Mouse (Mus musculus): Measurements from ENCODE around the gene Traip. TPM values are rescaled to one million over a fixed set of nuclear protein-coding genes. Genes with fewer than 3 reads are reported as not detected.

The Traip gene
- polyA plus RNA-seq, 1 experiment from 2014 or later: 21.7 TPM

GRCm38 (mm10) chr9:107961351-107961762 lies 11.4 kb downstream of the Traip start:
- H3K27ac ChIP-seq: peak overlapping the region; percentile 74
- no peaks in the 10 kb centered on the region for H3K27me3 ChIP-seq
- peak; percentile 68; the same call in 1 of the 2 replicates for ATAC-seq
- no peaks in the 10 kb centered on the region for H3K9me3 ChIP-seq (replicated peaks)
- no peak overlapping the region for H3K4me3 ChIP-seq
- H3K4me2 ChIP-seq: peak overlapping the region; percentile 10; the same call in 1 of the 2 replicates
- peaks cover 79% of the 10 kb centered on the region for H3K36me3 ChIP-seq (ENCODE audit: poor library complexity, severe bottlenecking)
- 0 out of 2 replicates have a peak overlapping the region, but pooled peaks have one; percentile 21 for H3K9ac ChIP-seq
- 74% methylated on average over 10 of the region's 10 CpGs for WGBS
- peaks cover 11% of the 10 kb centered on the region for H3K4me1 ChIP-seq

GRCm38 (mm10) chr9:107961881-107962280 lies 11.9 kb downstream of the Traip start:
- Histone ChIP-seq H3K9ac (peak overlapping the region; percentile 14; the same call in 1 of the 2 replicates), H3K4me2 (no peak overlapping the region), H3K27ac (peak overlapping the region; percentile 74)

DNA sequence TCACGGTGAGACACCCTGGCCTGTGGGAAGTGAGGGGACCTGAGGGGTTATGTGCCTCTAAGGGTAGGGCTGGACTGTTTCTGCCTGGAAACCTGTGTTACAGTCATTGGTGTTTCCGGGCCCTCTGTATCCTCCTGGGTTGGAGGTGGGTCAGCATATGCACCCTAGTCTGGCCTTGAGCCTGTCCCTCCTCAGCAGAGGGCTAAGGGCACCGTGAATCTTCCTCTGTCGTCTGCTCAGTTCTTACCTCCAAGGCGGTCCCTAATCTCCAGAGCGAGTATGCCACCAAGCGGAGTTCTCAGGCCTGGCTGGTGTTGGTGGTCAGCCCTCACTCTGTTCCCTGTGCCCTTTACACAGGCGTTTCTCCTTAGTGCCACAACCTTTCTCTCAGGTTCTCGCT lies 13.0 kb downstream of the Traip start:
- no peak overlapping the region for H3K4me3 ChIP-seq
- no peak overlapping the region for H3K9ac ChIP-seq
- no peak overlapping the region for H3K4me2 ChIP-seq
- 95% methylated on average over 9 of the region's 9 CpGs for WGBS
- H3K4me1 ChIP-seq: peaks cover 11% of the 10 kb centered on the region
- no peak for ATAC-seq
- peaks cover 64% of the 10 kb centered on the region for H3K36me3 ChIP-seq (ENCODE audit: poor library complexity, severe bottlenecking)
- no peaks in the 10 kb centered on the region for H3K27me3 ChIP-seq
- H3K9me3 ChIP-seq (replicated peaks): no peaks in the 10 kb centered on the region
- no peak overlapping the region for H3K27ac ChIP-seq

More at GRCm38 (mm10) chr9:107961881-107962280, 11.9 kb downstream of the Traip start:
- H3K36me3 ChIP-seq (ENCODE audit: poor library complexity, severe bottlenecking): peaks cover 74% of the 10 kb centered on the region
- 39% methylated on average over 5 of the region's 5 CpGs for WGBS
- peaks cover 11% of the 10 kb centered on the region for H3K4me1 ChIP-seq
- ATAC-seq: peak; percentile 52
- H3K4me3 ChIP-seq: no peak overlapping the region
- no peaks in the 10 kb centered on the region for H3K27me3 ChIP-seq
- H3K9me3 ChIP-seq (replicated peaks): no peaks in the 10 kb centered on the region

DNA sequence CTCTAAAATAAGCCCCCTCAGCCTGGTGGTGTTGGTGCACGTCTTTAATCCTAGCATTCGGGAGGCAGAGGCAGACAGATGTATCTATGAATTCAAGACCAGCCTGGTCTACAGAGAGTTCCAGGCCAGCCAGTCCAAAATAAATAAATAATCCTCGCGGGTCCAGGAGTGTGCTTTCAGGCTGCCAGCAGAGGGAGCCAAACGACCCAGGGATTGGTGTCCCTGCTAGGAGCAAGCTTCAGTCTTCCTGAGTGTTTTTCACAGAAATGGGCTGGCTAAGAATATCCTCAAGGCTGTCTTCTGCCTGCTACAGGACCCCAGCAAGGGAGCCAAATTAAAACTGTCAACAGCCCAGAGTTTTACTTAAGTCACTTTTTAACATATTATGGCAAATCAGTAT lies 13.8 kb downstream of the Traip start:
- no peak overlapping the region for H3K4me2 ChIP-seq
- H3K4me3 ChIP-seq: no peak overlapping the region
- peak; percentile 38; the same call in 1 of the 2 replicates for ATAC-seq
- H3K4me1 ChIP-seq: peaks cover 11% of the 10 kb centered on the region
- WGBS: 29% methylated on average over 5 of the region's 5 CpGs
- H3K27ac ChIP-seq: no peak overlapping the region
- H3K36me3 ChIP-seq (ENCODE audit: poor library complexity, severe bottlenecking): peaks cover 67% of the 10 kb centered on the region
- H3K9me3 ChIP-seq (replicated peaks): no peaks in the 10 kb centered on the region
- H3K9ac ChIP-seq: no peak overlapping the region
- no peaks in the 10 kb centered on the region for H3K27me3 ChIP-seq

DNA sequence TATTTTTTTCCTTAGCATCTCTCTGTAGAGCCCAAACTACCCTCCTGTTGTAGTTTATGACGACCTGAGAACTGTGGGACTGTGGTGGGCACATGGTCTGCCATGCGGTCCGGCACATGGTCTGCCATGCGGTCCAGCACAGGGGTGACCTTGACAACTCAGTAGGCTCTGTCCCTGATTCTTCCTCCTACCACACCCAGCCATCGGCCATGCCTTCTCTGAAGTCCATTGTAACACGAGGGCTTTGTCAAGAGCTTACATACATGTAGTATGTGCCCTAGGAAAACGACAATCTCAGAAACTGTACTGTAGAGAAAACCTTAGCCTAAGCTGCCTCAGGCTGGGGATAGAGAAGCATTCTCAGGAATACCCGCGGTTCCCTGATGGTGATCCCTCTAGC lies 14.7 kb downstream of the Traip start:
- no peak for ATAC-seq
- WGBS: 93% methylated on average over 9 of the region's 9 CpGs
- Histone ChIP-seq H3K4me1 (peaks cover 11% of the 10 kb centered on the region), H3K27me3 (no peaks in the 10 kb centered on the region), H3K4me2 (no peak overlapping the region), H3K27ac (no peak overlapping the region), H3K9me3 (replicated peaks) (no peaks in the 10 kb centered on the region), H3K36me3 (ENCODE audit: poor library complexity, severe bottlenecking) (peaks cover 67% of the 10 kb centered on the region), H3K4me3 (no peak overlapping the region), H3K9ac (no peak overlapping the region)

- Histone ChIP-seq H3K4me3 (no peak overlapping the region), H3K4me1 (peaks cover 4% of the 10 kb centered on the region), H3K27ac (no peak overlapping the region), H3K9me3 (replicated peaks) (no peaks in the 10 kb centered on the region), H3K27me3 (no peaks in the 10 kb centered on the region), H3K36me3 (ENCODE audit: poor library complexity, severe bottlenecking) (peaks cover 68% of the 10 kb centered on the region), H3K4me2 (no peak overlapping the region), H3K9ac (no peak overlapping the region)
- WGBS: 93% methylated on average over 10 of the region's 10 CpGs
- ATAC-seq: no peak
Observed at GRCm38 (mm10) chr9:107966676-107967075, 16.7 kb downstream of the Traip start.

DNA sequence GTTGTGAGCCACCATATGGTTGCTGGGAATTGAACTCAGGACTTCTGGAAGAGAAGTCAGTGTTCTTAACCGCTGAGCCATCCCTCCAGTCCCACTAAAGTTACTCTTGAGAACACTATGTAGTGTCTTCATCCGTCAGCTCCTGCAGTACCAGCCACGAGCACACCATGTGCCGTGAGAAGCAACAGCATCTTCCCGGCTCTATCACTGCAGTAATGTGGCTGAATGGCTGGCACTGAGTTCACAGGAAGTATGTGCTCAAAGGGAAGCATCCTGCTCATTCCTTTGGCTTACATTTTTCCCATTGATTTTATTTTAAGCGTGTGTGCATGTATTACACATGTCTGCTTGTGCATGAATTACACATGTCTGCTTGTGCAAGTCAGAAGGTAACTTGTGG lies 17.5 kb downstream of the Traip start:
- Histone ChIP-seq H3K36me3 (ENCODE audit: poor library complexity, severe bottlenecking) (peaks cover 65% of the 10 kb centered on the region), H3K27me3 (no peaks in the 10 kb centered on the region), H3K4me3 (no peak overlapping the region), H3K9ac (no peak overlapping the region), H3K4me2 (no peak overlapping the region), H3K9me3 (replicated peaks) (no peaks in the 10 kb centered on the region), H3K27ac (no peak overlapping the region), H3K4me1 (no peaks in the 10 kb centered on the region)
- 92% methylated on average over 6 of the region's 6 CpGs for WGBS
- no peak for ATAC-seq

DNA sequence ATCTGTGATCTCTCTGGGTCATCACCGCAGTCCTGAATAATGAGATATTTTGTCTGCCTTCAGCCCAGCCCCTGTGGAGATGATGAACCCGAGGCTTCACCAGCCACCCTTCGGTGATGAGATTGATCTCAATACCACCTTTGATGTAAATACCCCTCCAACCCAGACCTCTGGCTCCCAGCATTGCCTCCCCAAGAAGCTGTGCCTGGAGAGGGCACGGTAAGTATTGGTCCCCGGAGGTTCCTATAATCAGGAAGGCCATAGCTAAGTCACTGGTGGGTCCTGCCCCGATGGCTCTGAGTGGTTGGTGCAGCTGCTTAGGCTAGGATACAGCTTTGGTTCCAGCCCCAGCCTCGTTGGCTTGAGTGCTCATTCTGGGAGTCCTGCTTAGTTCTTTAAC lies 18.6 kb downstream of the Traip start:
- Histone ChIP-seq H3K27me3 (no peaks in the 10 kb centered on the region), H3K9ac (no peak overlapping the region), H3K4me3 (no peak overlapping the region), H3K36me3 (ENCODE audit: poor library complexity, severe bottlenecking) (peaks cover 55% of the 10 kb centered on the region), H3K27ac (no peak overlapping the region), H3K9me3 (replicated peaks) (no peaks in the 10 kb centered on the region), H3K4me2 (no peak overlapping the region), H3K4me1 (no peaks in the 10 kb centered on the region)
- WGBS: 94% methylated on average over 7 of the region's 7 CpGs
- ATAC-seq: no peak

GRCm38 (mm10) chr9:107970311-107970710 lies 20.4 kb downstream of the Traip start:
- Histone ChIP-seq H3K27ac (no peak overlapping the region), H3K36me3 (ENCODE audit: poor library complexity, severe bottlenecking) (peaks cover 39% of the 10 kb centered on the region), H3K4me1 (no peaks in the 10 kb centered on the region), H3K4me2 (no peak overlapping the region), H3K27me3 (no peaks in the 10 kb centered on the region), H3K4me3 (no peak overlapping the region), H3K9me3 (replicated peaks) (no peaks in the 10 kb centered on the region), H3K9ac (no peak overlapping the region)
- no peak for ATAC-seq
- WGBS: 91% methylated on average over 5 of the region's 5 CpGs

GRCm38 (mm10) chr9:107971690-107972541 lies 22.0 kb downstream of the Traip start:
- Histone ChIP-seq H3K4me3 (no peak overlapping the region), H3K4me1 (no peaks in the 10 kb centered on the region), H3K27ac (no peak overlapping the region), H3K27me3 (no peaks in the 10 kb centered on the region), H3K9me3 (replicated peaks) (no peaks in the 10 kb centered on the region), H3K4me2 (no peak overlapping the region), H3K36me3 (ENCODE audit: poor library complexity, severe bottlenecking) (peaks cover 38% of the 10 kb centered on the region), H3K9ac (no peak overlapping the region)
- no peak for ATAC-seq
- 88% methylated on average over 8 of the region's 8 CpGs for whole genome bisulfite sequencing

GRCm38 (mm10) chr9:107974491-107975171 lies 24.7 kb downstream of the Traip start:
- Histone ChIP-seq H3K4me3 (no peak overlapping the region), H3K27ac (no peak overlapping the region), H3K36me3 (ENCODE audit: poor library complexity, severe bottlenecking) (peaks cover 24% of the 10 kb centered on the region), H3K27me3 (no peaks in the 10 kb centered on the region), H3K9me3 (replicated peaks) (no peaks in the 10 kb centered on the region), H3K4me1 (no peaks in the 10 kb centered on the region), H3K9ac (no peak overlapping the region), H3K4me2 (no peak overlapping the region)
- ATAC-seq: no peak
- WGBS: 88% methylated on average over 10 of the region's 10 CpGs
